Mouse (Mus musculus) testis, adult 2 months (tissue): Measurements from ENCODE around the gene 3110082I17Rik.

Experiments used
- CTCF ChIP-seq: fragments of 200-500 bp; IDR thresholded peaks from 2 replicates; pipeline ENCODE4 v1.5.1; 2012; ENCODE audit warnings: low read depth, mild to moderate bottlenecking, inconsistent platforms, low read length, moderate library complexity; ENCODE audit not compliant: control insufficient read depth, insufficient read depth, insufficient replicate concordance
- POLR2A ChIP-seq: fragments of 200-500 bp; IDR thresholded peaks from 2 replicates; pipeline ENCODE4 v1.6.1; 2012; ENCODE audit warnings: low read depth, mild to moderate bottlenecking, inconsistent platforms, low read length, moderate library complexity; ENCODE audit not compliant: control insufficient read depth

GRCm38 (mm10) chr5:139410056-139410455 lies 50.3 kb downstream of the 3110082I17Rik start:
- TF ChIP-seq CTCF: no peak
- TF ChIP-seq POLR2A: no peak
